Mouse (Mus musculus) bone marrow, adult 2 months (tissue): ENCODE data around the gene Mical3. TPM values are rescaled to one million over a fixed set of nuclear protein-coding genes. Genes with fewer than 3 reads are reported as not detected.

Experiments
- H3K27ac ChIP-seq: fragments of 200-500 bp; 2 replicates; pipeline ENCODE4 v1.5.1; 2012; ENCODE audit warnings: low read depth, mild to moderate bottlenecking, control low read depth, inconsistent platforms, low read length; ENCODE audit not compliant: control insufficient read depth, poor library complexity, insufficient read depth
- H3K4me1 ChIP-seq: fragments of 200-500 bp; 2 replicates; pipeline ENCODE4 v1.6.1; 2011; ENCODE audit warnings: low read length; ENCODE audit not compliant: control insufficient read depth, insufficient read depth
- H3K4me3 ChIP-seq: fragments of 200-500 bp; replicated peaks from 2 replicates; pipeline ENCODE3; 2011; ENCODE audit warnings: mild to moderate bottlenecking, low read depth, low read length, control low read depth; ENCODE audit not compliant: control insufficient read depth
- CTCF ChIP-seq: fragments of 200-500 bp; IDR thresholded peaks from 2 replicates; pipeline ENCODE4 v1.5.1; 2011; ENCODE audit warnings: low read length, control low read depth; ENCODE audit not compliant: control insufficient read depth, insufficient read depth
- POLR2A ChIP-seq: fragments of 200-500 bp; IDR thresholded peaks from 2 replicates; pipeline ENCODE4 v1.6.1; 2011; ENCODE audit warnings: low read depth, mild to moderate bottlenecking, control low read depth, low read length, borderline replicate concordance; ENCODE audit not compliant: control insufficient read depth
- WGBS: fragments of 180-500 bp; shearing (Covaris S2); methylation state at CpG from one replicate; pipeline ENCODE4 v1.1.7; 2018; 5-methylcytosine and 5-hydroxymethylcytosine counted together
- polyA plus RNA-seq: library from polyadenylated mRNA; stranded (reverse); fragments of >200 nt; gene quantifications from 2 replicates; pipeline ENCODE4 v1.2.4, GENCODE M21; 2011; ENCODE audit warnings: low replicate concordance; ENCODE audit not compliant: missing spikeins, insufficient read depth, insufficient read length

Gene Mical3
- polyA plus RNA-seq, 1 experiment: 53.1 TPM

GRCm38 (mm10) chr6:121102084-121102483, 28.7 kb downstream of the Mical3 start:
- TF ChIP-seq CTCF (no peak), POLR2A (no peak)
- H3K27ac ChIP-seq: no peak overlapping the region
- 76% methylated on average over 2 of the region's 2 CpGs for WGBS
- H3K4me3 ChIP-seq: no peak overlapping the region
- peaks cover 9% of the 10 kb centered on the region for H3K4me1 ChIP-seq

- peaks cover 9% of the 10 kb centered on the region for H3K4me1 ChIP-seq
- TF ChIP-seq CTCF (no peak), POLR2A (no peak)
- WGBS: 54% methylated on average over 5 of the region's 5 CpGs
- H3K4me3 ChIP-seq: no peak overlapping the region
- H3K27ac ChIP-seq: peak overlapping the region; percentile 26; the same call in 1 of the 2 replicates
Observed at GRCm38 (mm10) chr6:121101201-121101600, 29.6 kb downstream of the Mical3 start.

DNA sequence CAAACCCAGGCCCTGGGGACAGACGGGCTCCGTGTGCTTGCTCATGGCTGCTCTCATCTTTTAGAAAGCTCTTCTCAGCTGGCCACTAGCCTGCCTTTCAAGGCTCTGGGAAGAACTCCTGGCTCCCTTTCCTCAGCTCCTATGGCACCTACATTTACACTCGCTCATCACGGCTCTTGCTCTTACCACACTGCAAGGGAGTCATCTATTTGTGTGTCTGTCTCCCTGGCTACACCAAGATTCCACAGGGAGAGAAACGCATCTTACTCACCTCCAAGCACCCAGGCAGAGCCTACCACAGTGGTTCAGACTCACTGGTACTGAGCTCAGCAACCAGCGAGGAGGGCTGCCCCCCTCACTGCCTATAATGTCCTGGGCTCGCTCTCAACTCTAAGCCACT, 31.0 kb downstream of the Mical3 start:
- WGBS: 90% methylated on average over 7 of the region's 7 CpGs
- peaks cover 11% of the 10 kb centered on the region for H3K4me1 ChIP-seq
- no peak overlapping the region for H3K27ac ChIP-seq
- H3K4me3 ChIP-seq: no peak overlapping the region
- TF ChIP-seq POLR2A (no peak), CTCF (no peak)

DNA sequence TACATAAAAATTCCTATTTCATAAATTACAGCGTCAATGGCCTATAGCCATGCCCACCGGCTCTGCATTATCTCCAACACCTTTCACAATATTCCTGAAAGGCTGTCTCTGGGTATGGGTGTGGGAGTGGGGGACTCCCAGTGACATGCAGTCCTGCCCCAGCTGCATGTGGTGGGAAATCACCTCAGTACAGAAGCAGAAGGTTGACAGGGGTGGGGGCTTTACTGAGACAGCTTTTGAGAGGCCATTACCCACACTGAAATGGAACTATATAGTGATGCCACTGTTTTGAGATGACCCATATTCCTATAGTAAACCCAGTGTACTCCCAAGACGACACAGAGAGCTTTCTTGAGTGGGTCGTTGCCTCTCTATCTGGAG, 31.6 kb downstream of the Mical3 start:
- 84% methylated on average over 4 of the region's 4 CpGs for WGBS
- Histone ChIP-seq H3K4me1 (peaks cover 13% of the 10 kb centered on the region), H3K4me3 (no peak overlapping the region), H3K27ac (no peak overlapping the region)
- no peak for TF ChIP-seq CTCF
- no peak for TF ChIP-seq POLR2A

- TF ChIP-seq CTCF (no peak), POLR2A (no peak)
- 79% methylated on average over 9 of the region's 9 CpGs for WGBS
- Histone ChIP-seq H3K4me3 (no peak overlapping the region), H3K4me1 (peaks cover 13% of the 10 kb centered on the region), H3K27ac (no peak overlapping the region)
Observed at GRCm38 (mm10) chr6:121098511-121099227, 32.1 kb downstream of the Mical3 start.

DNA sequence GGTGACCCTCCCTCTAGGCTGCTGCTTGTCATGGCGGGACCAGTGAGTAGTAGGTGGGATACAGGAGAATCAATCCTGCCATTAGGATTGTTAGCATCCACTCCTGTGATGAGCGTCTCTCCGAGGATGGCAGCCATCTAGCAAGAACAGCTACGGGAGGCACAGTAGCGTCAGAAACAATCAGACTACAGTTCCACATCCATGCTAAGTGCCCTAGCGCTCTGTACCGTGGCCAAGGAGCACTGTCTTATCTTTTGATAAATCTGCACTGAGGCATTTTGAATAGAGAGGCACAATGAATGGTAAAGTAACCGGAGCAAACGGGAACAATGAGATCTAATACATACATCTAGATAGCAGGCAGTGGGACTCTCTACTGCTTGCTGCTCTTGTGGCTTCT, 32.7 kb downstream of the Mical3 start:
- H3K4me1 ChIP-seq: peaks cover 13% of the 10 kb centered on the region
- TF ChIP-seq POLR2A (no peak), CTCF (no peak)
- no peak overlapping the region for H3K27ac ChIP-seq

GRCm38 (mm10) chr6:121096862-121097261, 33.9 kb downstream of the Mical3 start:
- Histone ChIP-seq H3K27ac (no peak overlapping the region), H3K4me1 (peaks cover 15% of the 10 kb centered on the region)
- WGBS: 48% methylated on average over 8 of the region's 8 CpGs

More for the DNA sequence above, 32.7 kb downstream of the Mical3 start:
- whole genome bisulfite sequencing: 78% methylated on average over 9 of the region's 9 CpGs
- H3K4me3 ChIP-seq: no peak overlapping the region

DNA sequence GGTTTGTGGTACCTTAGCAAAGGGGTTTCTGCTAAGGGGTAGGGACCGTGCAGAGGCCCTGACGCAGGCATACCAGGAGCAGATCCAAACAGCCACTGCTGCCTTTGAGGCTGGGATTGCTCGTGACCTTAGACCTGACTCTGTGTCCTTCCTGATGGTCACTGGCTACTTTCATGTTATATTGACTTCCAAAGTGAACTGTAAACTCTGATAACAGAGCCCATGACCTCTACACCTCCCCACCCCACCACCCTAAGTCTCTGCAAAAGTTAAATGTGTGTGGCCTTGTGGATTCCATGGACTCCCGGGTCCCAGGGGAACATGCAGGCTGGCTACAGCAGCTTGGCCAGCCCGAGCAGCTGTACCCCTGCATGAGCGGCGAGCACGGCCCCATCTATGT, 34.4 kb downstream of the Mical3 start:
- 73% methylated on average over 8 of the region's 8 CpGs for WGBS
- H3K27ac ChIP-seq: no peak overlapping the region
- H3K4me3 ChIP-seq: no peak overlapping the region
- TF ChIP-seq POLR2A: no peak
- no peak for TF ChIP-seq CTCF
- peaks cover 13% of the 10 kb centered on the region for H3K4me1 ChIP-seq

More at GRCm38 (mm10) chr6:121096862-121097261, 33.9 kb downstream of the Mical3 start:
- TF ChIP-seq POLR2A: no peak
- no peak overlapping the region for H3K4me3 ChIP-seq

GRCm38 (mm10) chr6:121093662-121094408, 37.0 kb downstream of the Mical3 start:
- TF ChIP-seq CTCF (no peak), POLR2A (no peak)
- no peak overlapping the region for H3K4me3 ChIP-seq
- WGBS: 34% methylated on average over 8 of the region's 8 CpGs
- H3K4me1 ChIP-seq: peaks cover 10% of the 10 kb centered on the region
- H3K27ac ChIP-seq: peak overlapping the region; percentile 43
